Mouse (Mus musculus) kidney, adult 2 months (tissue): ENCODE measurements around the gene Ptprn2.

Source experiments
- CTCF ChIP-seq: fragments of 200-500 bp; conservative IDR thresholded peaks from 2 replicates; pipeline ENCODE4 v1.5.1; 2011; ENCODE audit warnings: low read depth, mild to moderate bottlenecking, control low read depth, low read length, moderate library complexity, mixed read lengths; ENCODE audit not compliant: insufficient read depth, insufficient read length
- POLR2A ChIP-seq: fragments of 200-500 bp; IDR thresholded peaks from one replicate; pipeline ENCODE4 v1.6.1; 2011; ENCODE audit warnings: low read depth, low read length, control low read depth

GRCm38 (mm10) chr12:117280790-117281189 is 795.3 kb downstream of the Ptprn2 start:
- TF ChIP-seq CTCF (no peak), POLR2A (no peak)
